Mouse (Mus musculus) embryonic stem cell, embryonic (primary cell): ENCODE measurements at regions not wholly inside any gene's neighbourhood (a gene's known extent, or its start where the extent isn't known, plus 50 kb on each side); places are given as distances from the start of the nearest gene placed in this dataset.

ENCODE experiments used
- CTCF ChIA-PET, 4 experiments: fragments of 300-600 bp in 2 of 4; fragments of 350-600 bp in 2 of 4; sonication (Branson Sonifier 250); formaldehyde crosslinking; loops; one replicate each; lab custom pipeline; 2022; ENCODE audit warnings: inconsistent platforms in 2 of 4; lab: Charles Lee
- POLR2A ChIA-PET, 4 experiments: fragments of 300-600 bp in 2 of 4; fragments of 350-600 bp in 2 of 4; sonication (Branson Sonifier 250); formaldehyde crosslinking; loops; one replicate each; lab custom pipeline; 2022; ENCODE audit warnings: antibody characterized with exemption in 4 of 4, inconsistent platforms in 1 of 4; lab: Charles Lee

GRCm38 (mm10) chrX:132452986-132453385 is 1235.8 kb downstream of the Pcdh19 start:
- ChIA-PET POLR2A (no interaction called here), CTCF (interaction anchor here in 1 of 4 experiments (0.5 kb wide), 1 partner anchor 45 kb away, joined by 4 read pairs; no protein-coding TSS in a partner anchor)
